Mouse (Mus musculus) CH12.LX (cell line): ENCODE data around the gene Ccdc80.

Experiments
- CTCF ChIP-seq, 2 experiments: IDR thresholded peaks in 1 of 2; conservative IDR thresholded peaks in 1 of 2; 2 replicates each; pipeline ENCODE4 v1.5.1; 2011 to 2012; ENCODE audit warnings: low read depth in 2 of 2, low read length in 2 of 2, improper control_type of control experiment in 1 of 2, inconsistent platforms in 1 of 2, mild to moderate bottlenecking in 1 of 2, moderate library complexity in 1 of 2
- MAFK ChIP-seq: IDR thresholded peaks from 2 replicates; pipeline ENCODE4 v1.6.1; 2011; ENCODE audit warnings: low read length, improper control_type of control experiment; ENCODE audit not compliant: insufficient replicate concordance
- MYC ChIP-seq: IDR thresholded peaks from 2 replicates; pipeline ENCODE4 v1.6.1; 2011; ENCODE audit warnings: low read depth, mild to moderate bottlenecking, improper control_type of control experiment, low read length
- POLR2A ChIP-seq: IDR thresholded peaks from 2 replicates; pipeline ENCODE4 v1.6.1; 2011; ENCODE audit warnings: low read depth, mild to moderate bottlenecking, improper control_type of control experiment, low read length

- TF ChIP-seq CTCF (conservative IDR thresholded peaks at IDR 0.05 in 1 of 2, IDR thresholded peaks at IDR 0.05 in 1 of 2; ENCODE audit: low read depth in 2 of 2, low read length in 2 of 2) (peak in 1 of 2 experiments; percentile 55; a peak in 2 of 4 replicates), POLR2A (no peak), MAFK (no peak), MYC (no peak)
These were observed 29.4 kb downstream of the Ccdc80 start for GRCm38 (mm10) chr16:45122571-45122970.
